Mouse (Mus musculus) cerebellum, adult 8-10 months (tissue): ENCODE data around the gene Cluh.

ENCODE experiments used
- DNase-seq: peaks from one replicate; pipeline ENCODE4 v3.0.0; 2022

Cluh gene

DNA sequence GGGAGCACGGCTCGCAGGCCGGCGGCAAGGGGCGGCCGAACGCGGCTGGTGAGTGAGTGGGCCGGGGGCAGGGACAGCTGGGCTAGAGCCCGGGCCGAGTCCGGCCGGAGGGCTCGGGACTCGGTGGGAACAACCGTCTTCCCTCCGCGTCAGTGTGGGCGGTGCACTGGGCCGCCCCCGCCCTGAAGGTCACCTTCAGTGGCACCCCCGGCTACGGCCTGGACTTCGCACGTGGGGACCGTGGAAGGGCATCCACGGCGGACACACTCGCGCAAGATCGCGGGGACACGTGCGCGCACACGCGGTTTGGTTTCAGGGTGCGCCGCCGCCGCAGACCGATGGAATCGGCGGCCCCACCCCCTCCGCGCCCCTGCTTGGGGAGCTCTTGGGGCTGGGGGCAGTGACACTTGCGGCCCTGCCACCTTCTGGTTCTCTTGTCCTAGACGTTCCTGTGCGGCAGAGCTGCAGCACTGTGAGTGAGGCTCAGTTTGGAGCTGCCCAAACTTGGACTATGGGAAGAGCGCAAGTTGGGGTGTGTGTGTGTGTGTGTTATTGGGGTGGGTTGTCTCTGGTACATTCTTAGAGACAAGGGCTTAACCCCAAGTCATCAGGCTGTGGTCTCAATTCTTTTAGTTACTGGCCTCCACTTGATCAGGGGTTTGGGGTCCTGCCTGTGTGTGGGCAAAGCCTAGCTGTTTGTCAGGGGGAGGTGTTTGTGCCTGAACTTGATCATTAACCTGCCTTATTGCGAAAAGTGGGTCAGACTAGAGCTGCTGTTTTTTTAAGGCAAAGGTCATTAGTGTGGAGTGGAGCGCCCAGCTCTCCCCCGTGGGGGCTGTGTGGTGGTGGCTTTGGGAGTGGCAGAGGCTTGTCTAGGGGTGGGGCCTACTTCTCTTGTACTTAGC is 604 bp downstream of the Cluh start:
- DNase-seq: peak; percentile 54

DNA sequence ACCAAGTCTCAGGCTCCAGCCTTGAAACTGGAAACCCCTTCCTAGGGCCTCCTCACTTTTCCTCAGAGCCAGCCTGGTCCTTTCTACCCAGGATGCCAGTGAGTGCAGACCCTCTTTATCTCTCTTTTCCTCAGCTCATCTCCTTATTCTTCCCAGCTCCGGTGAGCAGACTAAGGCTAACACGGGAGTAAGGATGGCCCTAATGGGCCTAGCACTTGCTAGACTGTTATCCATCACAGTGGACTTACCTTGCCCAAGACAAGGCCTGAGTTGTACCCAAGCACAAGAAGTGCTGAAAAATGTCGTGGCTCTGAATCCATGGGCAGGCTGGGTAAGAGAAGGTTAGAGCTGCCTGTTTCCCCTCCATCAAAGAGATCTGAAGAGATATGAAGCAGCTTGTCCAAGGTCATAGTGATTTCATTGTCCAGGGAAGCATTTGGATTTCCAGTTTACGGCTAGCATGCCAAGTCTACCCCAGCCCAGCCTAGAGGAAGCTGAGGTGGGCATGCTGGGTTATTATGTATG is 1.3 kb downstream of the Cluh start:
- DNase-seq: no peak

DNA sequence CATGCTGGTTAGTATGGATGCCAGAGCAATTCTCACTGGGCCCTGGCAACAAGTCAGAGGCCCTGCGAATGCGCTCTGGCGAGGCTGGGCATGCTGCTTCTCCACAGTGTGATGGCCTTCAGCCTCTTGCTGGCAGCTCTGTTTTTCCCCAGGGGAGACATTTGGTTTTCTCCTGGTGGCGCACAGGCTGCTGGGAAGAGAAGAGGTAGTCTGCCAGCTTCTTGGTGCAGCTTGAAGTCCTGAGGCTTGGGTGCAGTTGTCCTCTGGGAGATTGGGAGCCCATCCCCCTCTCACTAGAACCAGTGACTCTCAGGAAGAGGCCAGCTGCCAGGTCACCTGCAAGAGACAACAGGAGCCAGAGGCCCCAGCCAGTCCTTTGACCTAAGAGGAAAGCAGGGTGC is 3.5 kb downstream of the Cluh start:
- DNase-seq: peak; percentile 48

DNA sequence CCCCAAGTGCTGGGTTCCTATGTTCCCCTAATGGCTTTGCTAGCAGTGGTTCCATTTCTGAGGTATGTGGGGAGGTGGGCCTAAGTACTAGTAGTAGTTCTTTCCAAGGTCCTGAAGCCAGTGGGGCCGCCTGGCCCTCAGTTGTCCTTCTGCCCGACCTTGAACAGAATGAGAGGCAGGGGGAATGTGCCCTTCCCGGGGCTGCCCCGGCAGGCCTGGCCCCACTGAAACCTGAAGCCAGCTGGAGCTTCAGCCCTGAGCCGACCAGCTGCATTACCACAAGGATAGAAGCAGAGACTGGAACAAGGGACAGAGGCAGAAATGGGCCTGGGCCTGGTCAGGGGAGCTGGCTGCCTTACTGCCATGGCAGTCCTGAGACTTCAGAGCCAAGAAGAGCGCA is 4.1 kb downstream of the Cluh start:
- no peak for DNase-seq

DNA sequence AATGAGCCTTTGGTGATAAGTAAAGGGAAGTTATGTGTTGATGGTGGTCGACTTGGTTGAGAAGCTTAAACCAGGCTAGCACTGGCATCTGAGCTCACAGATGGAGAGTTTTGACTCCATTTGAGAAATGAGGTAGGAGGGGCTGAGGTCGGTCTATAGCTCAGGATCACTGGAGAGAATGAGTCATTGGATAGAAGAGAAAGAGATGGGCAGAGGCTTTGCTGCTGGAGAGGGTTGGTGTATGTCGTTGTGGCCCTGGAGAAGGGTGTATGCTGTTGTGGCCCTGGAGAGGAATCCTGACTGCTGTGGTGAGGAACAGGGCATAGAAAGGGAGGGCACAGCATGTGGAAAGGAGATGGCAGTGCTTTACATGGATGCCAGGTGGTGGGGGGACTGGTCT is 6.6 kb downstream of the Cluh start:
- no peak for DNase-seq

DNA sequence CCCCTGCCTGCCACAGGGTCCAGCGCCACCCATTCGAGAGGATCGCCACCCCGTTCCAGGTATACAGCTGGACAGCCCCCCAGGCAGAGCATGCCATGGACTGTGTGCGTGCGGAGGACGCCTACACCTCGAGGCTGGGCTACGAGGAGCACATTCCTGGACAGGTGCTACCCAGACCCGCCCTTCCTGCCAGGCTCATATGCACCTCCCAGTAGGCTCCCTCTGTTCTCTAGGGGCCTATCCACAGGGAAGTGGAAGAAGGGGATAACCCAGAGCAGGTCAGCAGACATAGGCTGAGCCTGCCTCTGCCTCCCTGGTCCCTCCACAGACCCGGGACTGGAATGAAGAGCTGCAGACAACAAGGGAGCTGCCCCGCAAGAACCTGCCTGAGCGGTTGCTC is 11.0 kb downstream of the Cluh start:
- no peak for DNase-seq

DNA sequence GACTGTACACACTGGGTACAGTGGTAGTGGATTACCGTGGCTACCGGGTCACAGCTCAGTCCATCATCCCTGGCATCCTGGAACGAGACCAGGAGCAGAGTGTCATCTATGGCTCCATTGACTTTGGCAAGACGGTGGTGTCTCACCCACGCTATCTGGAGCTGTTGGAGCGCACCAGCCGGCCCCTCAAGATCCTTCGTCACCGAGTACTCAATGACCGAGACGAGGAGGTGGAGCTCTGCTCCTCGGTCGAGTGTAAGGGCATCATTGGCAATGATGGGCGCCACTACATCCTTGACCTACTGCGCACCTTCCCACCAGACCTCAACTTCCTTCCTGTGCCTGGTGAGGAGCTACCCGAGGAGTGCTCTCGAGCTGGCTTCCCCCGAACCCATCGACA is 12.3 kb downstream of the Cluh start:
- no peak for DNase-seq

DNA sequence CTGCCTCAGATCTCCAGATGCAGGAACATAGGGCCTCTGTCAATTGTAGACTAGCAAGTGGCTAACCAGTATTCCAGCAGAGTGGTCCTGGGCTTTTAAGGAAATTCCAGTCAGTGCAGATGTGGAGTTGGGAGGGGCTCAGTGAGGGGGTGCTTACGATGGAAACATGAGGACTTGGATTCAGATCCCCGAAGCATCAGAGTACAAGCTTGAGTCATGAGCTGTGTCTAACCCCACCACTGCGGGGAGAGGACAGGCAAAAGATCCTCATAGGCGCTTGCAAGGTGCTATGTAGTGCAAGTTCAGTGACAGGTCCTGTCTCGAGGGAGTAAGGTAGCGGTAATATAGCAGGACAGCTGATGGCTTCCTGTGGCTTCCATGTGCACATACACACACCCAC is 12.9 kb downstream of the Cluh start:
- no peak for DNase-seq

DNA sequence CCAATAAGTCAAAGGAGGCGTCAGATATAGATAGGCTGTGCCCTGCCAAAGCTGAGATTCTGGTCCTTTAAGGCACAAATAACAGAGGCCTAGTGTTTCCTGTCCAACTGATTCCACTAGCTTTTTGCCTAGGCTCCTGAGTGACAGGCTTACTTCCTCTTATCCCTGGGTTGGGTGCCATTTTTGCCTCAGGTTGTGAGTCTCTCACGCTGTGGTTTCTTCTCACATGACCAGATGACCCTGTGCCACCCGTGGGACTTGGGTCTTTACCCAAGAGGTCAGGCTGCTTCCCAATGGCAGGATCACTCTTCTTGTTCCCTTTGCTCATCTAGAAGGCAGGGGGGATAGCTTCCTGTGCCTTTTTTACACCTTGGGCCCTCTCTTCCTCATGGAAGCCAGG is 15.0 kb downstream of the Cluh start:
- DNase-seq: no peak

DNA sequence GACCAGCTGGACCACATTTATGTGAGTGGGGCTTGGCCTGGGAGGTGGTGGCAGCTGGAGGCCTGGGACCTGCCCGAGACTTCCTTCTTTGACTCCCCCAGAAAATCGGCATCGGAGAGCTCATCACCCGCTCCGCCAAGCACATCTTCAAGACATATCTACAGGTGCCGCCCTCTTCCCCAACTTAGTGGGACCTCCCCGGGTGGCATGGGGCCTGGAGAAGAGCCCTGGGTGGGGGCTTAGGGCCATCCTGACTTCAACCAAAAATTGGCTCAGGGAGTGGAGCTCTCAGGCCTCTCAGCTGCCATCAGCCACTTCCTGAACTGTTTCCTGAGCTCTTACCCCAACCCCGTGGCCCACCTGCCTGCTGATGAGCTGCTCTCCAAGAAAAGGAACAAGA is 15.6 kb downstream of the Cluh start:
- DNase-seq: no peak

DNA sequence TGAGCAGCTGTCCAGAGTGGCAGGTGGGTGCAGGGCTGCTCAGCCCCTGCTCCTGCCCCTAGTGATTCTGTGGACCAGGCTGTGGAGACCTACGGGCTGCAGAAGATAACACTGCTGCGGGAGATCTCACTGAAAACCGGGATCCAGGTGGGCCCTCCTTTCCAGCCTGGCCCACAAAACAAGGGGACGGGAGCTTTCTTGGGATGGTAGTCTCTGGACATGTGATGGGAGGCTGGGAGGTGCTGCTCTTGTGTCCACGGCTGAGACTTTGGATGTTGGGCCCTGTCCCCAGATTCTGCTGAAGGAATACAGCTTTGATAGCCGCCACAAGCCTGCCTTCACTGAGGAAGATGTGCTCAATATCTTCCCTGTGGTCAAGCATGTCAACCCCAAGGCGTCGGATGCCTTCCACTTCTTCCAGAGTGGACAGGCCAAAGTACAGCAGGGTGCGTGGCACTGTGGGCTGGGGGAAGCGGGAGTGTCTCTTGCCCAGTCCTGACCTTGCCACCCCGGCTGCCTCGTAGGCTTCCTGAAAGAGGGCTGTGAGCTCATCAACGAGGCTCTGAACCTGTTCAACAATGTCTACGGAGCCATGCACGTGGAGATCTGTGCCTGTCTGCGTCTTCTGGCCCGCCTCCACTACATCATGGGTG is 16.5 kb downstream of the Cluh start:
- no peak for DNase-seq

DNA sequence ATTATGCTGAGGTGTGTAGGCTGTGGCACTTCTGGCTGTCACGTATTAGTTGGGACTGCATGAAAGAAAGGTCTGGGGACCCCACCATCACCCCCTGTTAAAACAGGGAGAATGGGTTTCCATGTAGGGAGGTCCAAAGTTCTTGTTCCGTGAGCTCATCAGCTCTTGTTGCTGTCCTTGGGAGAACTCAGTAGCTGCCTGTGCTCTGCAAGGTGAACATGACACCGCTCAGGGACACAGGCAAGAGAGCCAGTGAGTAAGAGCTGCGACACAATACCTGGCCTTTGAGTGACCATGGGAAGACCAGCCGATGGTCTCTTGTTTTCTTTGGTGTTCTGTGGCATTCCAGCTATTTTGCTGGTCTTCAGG is 17.0 kb downstream of the Cluh start:
- no peak for DNase-seq

DNA sequence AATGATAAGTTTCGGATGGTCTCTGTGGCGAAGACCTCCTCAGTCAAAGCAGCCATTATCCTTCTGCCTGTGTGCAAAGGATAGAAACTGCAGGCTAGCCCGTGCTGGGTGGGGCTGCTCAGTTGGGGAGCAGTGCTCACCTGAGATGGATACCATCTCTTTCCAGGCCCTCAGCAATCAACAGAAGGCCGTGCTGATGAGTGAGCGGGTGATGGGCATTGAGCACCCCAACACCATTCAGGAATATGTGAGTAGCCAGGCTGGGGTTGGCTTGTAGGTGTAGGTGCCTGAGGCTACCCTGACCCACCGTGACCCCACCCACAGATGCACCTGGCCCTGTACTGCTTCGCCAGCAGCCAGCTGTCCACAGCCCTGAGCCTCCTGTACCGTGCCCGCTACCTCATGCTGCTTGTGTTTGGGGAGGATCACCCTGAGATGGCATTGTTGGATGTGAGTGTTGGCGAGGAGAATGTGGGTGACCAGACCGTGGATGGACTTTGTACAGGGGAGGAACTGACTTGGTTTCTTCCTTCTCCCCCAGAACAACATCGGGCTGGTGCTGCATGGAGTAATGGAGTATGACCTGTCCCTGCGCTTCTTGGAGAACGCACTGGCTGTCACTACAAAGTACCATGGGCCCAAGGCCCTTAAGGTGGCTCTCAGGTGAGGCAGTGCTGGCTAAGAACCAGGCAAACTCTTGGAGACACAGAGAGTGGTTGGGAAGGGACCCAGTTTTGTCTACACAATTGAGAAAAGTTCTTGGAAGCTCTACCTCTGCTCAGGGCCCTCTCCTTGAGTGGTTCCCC is 17.7 kb downstream of the Cluh start:
- DNase-seq: no peak

DNA sequence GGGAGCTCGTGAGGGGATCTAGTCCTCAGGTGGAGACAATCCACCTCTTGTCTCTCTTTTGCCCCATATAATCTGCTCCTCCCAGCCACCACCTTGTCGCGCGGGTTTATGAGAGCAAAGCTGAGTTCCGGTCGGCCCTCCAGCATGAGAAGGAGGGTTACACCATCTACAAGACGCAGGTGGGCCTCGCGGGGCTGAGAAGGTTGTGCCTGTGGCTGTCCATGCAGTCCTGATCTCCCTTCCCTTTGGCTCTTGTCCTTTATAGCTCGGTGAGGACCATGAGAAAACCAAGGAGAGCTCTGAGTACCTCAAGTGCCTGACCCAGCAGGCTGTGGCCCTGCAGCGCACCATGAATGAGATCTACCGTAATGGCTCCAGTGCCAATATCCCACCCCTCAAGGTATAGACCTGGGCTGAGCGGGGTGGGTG is 18.3 kb downstream of the Cluh start:
- DNase-seq: no peak

DNA sequence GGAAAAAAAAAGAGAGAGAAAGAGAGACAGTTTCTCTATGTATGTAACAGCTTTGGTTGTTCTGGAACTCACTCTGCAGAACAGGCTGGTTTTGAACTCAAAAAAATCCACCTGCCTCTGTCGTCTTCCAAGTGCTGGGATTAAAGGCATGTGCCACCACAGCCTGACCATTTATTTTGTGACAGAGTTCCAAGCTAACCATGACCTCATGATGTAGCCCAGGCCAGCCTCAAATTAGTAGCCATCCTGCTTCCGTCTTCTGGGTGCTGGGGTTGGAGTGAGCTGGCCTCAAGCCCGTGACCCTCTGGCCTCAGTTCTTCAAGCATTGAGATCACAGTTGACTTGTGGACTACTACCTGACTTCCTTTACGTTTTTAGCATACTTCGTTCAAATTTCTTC is 19.2 kb downstream of the Cluh start:
- no peak for DNase-seq

DNA sequence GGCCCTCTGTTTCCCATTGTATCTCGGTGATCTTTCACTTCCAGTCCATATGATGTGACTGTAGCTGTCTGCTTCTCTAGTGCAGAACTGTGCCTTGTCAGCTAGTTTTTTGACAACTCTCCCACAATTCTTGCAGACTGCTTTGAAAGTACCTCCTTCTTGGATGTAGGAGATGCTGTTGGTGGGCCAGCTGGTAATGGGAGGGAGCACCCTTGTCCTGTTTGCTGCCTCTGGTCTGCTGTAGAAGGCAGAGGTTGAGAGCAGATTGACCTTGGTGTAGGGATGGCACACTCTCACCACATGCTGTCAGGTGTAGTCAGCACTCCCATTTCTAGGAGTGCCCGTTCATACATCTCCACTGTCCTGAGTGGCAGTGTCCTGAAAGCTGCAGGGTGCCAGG is 19.7 kb downstream of the Cluh start:
- no peak for DNase-seq

DNA sequence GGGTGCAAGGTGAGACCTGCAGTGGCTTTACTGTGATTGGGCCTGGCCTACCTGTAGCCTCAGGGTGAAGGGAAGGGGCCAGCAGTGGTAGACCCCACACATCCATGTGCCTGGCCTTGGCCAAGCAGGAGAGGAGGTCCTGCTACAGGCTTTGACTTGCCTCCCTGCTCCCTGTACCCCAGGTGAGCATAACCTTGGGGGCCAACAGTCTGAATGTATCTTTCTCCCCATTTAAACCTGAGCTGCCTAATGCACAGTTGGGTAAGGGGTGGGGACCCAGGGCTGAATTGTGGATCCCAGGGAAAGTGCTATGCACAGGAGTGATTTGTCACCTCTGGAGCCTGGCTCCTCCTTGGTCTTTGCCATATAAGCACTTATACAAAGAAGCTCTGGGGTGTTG is 20.9 kb downstream of the Cluh start:
- DNase-seq: no peak

DNA sequence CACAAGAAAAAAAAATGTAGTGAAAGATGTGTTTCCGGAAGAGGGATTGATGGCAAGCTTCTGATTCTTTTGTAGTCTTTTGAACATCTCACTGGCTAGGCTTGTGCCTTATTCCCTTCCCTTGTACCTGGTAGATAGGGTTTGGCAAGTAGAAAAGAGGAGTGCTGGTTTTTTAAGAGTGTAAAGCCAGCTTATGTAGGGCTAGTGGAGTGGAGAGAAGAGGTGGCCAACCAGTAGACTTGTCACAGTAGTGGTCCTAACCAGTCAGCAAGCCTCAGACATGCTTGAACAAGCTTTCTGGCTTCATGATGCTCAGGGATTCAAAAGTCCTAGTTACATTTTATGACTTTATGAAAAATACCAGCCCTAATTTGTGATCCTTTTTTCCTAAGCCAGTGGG is 21.7 kb downstream of the Cluh start:
- DNase-seq: no peak

DNA sequence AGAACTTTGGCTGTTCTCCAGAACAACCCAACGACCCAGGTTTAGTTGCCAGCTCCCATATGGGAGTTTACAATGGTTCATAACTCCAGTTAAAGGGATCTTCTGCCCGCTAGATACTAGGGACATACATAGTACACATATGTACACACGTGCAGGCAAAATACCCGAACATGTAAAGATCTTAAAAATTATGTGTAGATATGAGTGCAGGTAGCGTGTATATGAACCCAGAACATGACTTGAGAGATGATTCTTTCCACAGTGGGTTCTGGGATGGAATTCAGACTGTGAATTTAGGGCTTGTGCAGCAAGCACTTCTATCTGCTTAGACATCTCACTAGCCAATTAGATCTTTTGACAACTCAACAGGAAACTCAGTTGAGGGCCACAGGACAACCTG is 22.5 kb downstream of the Cluh start:
- no peak for DNase-seq

DNA sequence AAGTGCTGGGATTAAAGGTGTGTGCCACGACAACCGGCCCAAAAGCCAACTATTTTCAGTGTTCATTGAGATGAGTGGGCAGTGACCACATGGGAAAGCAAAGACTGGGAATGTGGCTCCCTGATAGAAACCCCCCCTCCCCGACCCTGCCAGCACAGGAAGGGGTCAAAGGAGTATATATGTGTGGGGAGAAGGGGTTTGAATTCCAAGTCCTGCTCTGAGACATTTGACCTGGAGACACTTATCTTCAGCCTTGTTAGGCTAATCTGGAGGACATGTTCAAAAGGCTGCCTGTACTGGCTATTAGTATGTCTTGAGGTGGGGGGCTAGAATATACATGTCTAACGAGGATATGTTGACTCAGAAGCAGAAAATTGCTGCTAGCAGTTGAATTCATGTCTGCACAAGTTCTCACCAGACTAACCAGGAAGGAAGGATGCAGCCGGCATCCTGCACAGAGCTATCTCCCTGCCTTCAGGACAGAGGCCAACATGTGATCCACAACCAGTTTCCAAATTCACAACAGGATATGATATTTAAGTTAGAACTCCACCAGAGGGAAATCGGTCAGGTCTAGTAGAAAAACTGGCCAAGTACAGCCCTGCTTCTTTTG is 23.7 kb downstream of the Cluh start:
- DNase-seq: no peak

DNA sequence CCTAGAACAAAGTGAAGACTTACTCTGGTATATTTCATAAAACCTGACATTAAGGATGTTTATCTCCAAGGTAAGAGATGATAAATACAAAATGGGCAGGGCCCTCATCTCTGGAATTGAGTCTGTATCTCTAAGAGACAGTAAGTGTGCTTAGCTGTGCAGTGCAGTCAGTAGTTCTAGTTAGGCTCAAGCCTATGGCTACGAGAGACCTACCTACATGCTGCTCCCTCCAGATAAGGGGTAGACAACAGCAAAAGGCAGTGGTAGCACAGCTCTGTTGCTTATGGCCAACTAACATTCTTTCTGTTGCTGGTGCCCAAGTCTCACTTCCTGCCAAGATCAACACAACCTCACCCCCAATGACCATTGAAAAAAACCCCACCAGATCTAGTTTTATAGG is 24.3 kb downstream of the Cluh start:
- no peak for DNase-seq

DNA sequence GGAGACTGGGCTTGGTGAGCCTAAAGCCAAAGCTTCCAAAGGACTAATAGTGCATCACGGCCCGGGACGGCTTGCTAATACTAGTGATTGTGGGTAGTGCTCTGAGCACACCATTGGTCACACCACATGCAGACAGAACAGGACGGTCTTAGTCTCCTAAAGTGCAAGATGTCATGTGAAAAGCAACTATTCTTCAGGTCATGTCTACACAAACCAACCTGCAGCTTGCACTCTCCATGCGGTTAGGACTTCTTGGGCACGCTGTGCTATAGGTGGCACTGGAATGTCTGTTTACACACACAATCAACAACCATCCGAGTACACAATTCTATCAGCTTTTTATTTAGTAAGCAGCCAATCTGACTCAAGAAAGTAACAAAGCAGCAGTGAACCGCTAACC is 25.4 kb downstream of the Cluh start:
- DNase-seq: no peak

DNA sequence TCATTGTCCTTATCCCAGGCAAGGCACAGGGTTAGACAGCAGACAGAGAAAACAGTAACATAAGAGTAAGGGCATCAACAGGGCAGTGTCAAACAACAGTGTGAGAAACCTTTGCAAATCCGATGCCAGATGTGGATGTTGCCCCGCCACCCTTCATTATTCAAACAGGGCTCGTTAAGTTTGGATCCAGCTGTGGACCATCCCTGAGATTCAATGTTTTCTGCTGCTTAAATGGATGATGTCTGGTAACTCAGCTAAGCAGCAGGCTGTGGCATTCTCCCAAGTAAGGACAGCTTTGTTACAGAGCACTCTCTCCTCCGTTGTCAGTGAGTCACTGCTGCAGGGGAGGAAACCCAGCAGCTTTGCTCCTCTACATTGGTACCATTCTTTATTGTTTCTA is 25.9 kb downstream of the Cluh start:
- no peak for DNase-seq
